Mouse (Mus musculus) inflammation-experienced regulatory T-cells, adult 6 months (primary cell): Measurements from ENCODE around the gene Gm20422. TPM values are rescaled to one million over a fixed set of nuclear protein-coding genes. Genes with fewer than 3 reads are reported as not detected.

ENCODE experiments used
- ATAC-seq: one replicate; pipeline ENCODE4 v1.8.0; 2017
- polyA plus RNA-seq, 3 experiments: library from polyadenylated mRNA; unstranded; fragments of 100-300 nt; shearing (Covaris generic); gene quantifications; one replicate each; pipeline ENCODE4 v1.2.1; 2017

The Gm20422 gene
- 1 to 10 TPM in 2 of 3 experiments, under 1 TPM in 1; 0.96 to 2.6 (median 1.4) TPM for polyA plus RNA-seq

DNA sequence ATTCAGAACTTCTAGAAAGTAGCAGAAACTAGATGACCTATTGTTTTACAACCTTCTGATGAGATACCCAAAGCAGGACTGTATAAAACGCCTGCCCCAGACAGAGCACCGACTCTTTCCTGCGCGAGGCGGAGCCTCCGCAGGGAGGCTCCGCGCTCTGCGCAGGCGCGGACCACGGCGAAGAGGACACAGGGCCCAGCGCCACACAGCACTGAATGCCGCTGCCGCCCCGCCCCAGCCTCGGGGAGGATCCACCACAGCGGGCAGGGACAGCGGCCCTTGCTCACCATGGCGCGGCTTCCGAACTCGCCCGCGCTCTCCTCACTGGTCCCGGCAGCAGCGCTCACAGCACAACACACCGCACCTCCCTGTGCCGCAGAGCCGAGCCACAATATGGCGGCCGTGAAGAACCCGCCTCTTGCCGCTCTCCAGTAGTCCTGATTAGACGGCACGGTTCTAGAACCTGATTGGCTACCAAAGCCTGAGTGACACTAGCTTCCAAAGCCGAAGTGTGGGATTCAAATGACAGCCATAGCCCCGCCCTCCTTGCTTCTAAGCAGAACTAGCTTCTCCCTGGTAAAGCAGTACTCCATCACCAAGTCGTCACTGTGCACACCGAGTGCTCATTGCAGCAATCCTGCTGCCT is at the start of gene Gm20422:
Gm20422 (minus strand) TSS at position 384 of the 646 bp plus-strand sequence.
- peak; percentile 99 for ATAC-seq

DNA sequence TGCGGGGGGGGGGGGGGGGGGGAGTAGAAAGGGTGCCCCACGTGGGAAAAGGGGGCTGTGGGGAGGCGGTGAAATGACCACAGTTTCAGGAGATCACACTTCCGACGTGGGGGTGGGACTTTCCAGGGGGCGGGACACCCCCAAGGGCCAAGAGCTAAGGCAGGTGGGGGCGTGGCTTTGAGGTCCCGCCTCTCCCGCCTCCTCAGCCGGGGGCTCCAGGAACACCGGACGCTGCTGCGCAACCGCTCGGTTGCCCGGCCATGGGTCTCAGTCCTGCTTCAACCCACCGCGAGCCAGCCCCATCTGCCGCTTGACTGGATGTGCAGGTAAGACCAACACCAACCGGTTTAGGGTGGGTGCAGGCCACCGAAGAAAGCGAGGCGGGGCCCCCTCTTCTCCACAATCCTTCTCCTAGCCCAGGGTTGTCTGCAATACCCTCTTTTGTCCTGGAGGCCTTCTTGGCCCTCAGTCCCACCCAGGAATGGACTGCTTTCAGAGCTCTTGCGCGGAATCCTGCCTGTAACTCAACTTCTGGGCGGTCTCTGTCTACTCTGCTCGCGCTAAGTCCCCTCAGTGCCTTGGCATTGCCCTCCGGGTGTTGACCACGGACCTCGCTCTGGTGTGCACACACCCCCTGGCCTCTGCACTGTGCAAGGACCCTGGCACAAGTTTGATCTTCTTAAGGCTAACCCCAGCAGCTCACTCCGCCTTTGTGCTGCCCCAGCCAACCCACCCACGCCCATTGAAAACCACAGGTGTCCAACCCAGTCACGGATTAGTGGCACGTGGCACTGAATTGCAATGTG is 47.9 kb upstream of the Gm20422 start, which contains the start of gene Lpar2:
Lpar2 (plus strand) TSS at position 44 of the 806 bp plus-strand sequence.
- ATAC-seq: peak; percentile 65

DNA sequence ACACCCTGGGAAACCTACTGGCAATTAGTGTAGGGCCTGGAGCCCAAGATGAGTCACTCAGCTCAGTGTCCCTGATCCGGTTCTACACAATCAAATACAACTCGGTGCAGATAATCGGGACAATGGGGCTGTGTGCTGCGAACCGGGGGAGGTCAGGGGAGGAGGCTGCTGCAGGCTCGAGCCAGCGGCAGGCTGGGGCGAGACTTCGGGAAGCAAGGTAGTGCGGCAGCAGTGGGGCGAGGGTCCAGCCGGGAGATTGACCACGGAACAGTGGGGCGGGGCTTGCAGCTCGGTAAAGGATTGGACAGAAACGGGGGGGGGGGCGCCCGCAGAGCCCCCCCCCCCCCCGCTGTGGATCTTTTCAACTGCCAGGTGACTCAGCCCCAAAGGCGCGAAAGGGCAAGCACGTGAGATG is 47.3 kb upstream of the Gm20422 start:
- peak; percentile 31 for ATAC-seq

DNA sequence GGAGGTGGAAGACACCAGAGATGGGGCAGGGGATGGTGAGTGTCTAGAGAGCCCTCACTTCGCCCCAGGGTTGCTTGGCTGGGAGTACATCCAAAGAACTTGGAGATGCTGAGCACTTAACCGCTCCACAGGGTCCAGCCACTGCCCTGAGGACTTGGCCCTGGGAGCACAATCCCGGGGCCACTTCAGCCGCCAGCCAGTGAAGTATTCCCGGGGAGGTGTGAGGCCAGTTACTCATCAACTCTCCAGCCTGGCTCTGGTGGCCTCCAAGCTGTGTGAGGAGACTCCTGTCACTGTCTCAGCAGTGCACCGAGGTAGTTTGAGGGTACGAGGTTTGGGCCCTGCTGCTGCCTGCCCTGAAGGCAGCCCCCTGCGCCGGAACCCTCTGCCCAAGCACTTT is 45.8 kb upstream of the Gm20422 start:
- no peak for ATAC-seq

DNA sequence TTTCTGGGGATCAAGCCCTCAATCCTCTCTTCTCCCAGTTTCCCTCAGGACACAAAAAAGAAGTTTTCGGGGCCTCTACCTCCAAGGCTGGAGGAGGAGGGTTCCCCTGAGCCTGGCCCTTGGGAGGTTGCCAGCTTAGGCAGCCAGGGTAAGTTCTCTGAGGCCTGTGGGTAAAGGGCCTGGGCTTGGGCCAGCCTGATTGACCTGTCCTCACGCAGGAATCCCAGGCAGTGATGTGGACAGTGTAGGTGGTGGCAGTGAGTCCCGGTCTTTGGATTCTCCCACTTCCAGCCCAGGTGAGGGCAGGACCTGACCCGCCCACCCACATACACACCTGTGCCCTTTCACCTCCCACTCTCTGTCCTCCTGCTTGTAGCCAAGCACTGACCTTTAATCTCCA is 40.7 kb upstream of the Gm20422 start:
- no peak for ATAC-seq

DNA sequence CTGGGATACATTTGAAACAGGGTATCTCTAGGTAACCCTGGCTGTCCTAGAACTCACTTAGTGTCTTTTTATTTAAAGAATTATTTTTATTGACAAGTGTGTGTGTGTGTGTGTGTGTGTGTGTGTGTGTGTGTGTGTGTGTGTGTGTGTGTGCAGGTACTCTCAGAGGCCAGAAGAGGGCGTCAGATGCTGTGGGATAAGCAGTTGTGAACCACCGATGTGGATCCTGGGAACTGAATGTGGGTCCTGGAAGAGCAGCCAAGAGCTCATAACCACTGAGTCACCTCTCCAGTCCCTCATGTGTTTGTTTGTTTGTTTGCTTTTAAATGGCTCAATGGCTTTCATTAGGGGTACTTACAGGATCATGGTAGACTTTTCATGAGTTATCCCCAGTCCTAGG is 40.2 kb upstream of the Gm20422 start:
- no peak for ATAC-seq

DNA sequence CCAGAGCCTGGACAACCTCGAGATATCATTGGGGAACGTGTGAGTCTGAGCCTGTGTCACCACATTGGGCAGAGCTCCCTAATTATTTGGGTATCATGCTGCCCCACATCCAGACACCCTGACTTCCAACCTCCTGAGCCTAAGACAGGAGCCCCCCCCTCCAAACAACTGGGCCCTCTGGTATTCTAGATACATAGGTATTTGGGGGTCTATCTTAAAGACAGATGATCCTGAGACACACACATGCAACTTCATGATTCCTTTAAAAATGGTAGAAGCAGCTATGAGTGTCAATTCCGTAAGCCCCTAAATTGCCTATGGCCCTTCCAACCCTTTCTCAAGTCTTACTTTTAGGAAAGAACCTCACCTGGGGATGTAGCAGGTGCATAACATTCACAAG is 35.1 kb upstream of the Gm20422 start:
- ATAC-seq: no peak

DNA sequence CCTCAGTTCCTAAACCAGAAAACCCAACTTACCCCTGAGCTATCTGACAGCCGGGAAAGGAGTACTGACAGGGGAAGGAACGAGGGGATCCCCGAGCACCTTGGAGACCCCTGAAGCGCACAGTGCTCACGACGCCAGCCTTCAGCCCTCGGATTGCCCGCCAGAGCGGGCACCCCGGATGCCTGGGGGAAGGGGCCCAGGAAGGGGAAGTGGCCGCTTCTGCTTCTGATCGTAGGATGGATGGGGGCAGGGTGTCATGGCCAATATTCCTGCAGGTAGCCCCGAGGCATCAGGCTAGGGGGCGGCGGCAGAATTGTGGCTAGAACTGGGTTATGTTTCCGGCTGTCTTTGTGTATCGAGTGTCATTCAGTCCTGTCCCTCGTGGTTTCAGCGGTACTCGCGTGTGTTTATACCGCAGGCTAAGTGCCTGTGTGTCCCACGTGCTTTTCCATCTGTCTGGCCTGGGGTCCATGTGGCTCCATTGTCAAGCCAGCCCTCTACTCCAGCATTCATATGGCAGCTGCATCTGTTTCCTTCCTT is 34.2 kb upstream of the Gm20422 start:
- peak; percentile 64 for ATAC-seq

DNA sequence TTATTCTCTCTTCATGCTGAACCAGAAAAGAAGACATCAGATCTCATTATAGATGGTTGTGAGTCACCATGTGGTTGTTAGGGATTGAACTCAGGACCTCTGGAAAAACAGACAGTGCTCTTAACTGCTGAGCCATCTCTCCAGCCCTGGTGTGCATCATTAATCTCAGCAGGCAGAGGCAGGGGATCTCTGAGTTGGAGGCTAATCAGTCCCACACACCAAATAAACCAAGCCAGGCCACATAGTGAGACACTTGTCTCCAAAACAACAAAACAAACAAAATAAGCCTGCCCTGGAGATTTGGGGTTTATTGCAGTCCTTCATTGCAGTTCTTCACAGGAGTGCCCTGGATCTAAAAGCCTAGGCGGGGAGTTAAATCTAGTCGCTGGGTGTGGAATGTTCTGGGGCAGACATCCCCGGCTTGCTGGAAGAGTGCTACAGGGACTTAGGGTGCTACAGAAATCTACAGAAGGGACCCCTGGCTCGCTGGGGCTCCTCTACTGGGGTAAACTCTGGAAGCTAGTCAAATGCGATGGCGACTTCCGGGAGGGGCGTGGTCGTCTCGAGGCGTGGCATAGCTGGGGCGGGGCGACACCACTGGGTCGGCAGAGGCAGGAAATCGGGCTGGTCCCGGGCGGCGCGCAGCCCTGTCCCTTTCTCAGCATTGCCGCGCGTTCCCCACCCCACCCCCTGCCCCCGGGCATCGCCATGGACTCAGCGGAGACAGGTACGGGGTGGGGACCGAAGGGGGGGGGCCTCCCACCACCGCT is 33.6 kb upstream of the Gm20422 start, which contains the start of gene Gmip:
Gmip (plus strand) TSS at position 586 of the 770 bp plus-strand sequence.
- peak; percentile 94 for ATAC-seq

DNA sequence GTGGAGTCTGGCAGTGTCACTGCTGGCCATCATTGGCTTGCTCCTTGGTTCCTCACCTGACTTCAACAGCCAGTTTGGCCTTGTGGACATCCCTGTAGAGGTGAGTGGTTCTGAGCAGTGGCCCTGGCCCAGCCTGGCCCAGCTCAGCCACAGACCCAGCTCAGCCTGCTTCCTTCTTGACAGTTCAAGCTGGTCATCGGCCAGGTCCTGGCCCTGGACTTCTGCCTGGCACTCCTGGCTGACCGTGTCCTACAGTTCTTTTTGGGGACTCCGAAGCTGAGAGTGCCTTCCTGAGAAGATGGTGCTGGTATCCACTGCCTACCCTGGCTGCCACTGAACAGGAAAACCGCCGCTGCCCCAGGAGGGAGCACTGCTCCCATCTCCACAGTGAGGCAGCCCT is 32.5 kb upstream of the Gm20422 start:
- ATAC-seq: no peak

DNA sequence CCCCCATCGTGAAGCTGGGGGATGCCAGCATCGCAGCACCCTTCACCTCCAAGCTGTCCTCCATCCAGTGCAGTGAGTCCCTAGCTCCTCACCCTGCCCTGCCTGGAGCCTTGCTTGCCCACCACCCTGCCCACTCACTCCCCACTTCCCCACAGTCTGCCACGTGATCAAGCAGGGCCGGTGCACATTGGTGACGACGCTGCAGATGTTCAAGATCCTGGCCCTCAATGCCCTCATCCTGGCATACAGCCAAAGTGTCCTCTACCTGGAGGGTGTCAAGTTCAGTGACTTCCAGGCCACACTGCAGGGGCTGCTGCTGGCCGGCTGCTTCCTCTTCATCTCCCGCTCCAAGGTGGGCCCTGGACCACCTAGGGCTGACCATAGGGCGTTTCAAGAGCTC is 30.8 kb upstream of the Gm20422 start:
- ATAC-seq: no peak

DNA sequence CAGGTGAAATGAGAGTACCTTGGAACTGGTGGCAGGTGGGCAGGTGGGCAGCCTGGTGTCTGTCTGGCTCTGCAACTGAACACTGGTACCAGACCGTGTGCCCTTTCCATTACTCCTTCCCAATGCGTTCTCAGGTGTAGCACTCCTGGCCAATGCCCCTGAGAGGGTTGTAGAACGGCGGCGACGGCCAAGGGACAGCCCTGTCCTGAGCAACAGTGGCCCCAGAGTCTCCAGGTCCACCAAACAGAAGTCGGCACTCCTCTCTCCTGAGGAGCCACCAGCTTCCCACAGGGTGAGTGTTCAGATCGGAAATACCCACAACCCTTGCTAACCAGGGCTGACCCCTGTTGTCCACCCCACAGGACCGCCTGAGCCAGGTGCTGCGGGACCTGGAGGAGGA is 30.4 kb upstream of the Gm20422 start:
- ATAC-seq: no peak

DNA sequence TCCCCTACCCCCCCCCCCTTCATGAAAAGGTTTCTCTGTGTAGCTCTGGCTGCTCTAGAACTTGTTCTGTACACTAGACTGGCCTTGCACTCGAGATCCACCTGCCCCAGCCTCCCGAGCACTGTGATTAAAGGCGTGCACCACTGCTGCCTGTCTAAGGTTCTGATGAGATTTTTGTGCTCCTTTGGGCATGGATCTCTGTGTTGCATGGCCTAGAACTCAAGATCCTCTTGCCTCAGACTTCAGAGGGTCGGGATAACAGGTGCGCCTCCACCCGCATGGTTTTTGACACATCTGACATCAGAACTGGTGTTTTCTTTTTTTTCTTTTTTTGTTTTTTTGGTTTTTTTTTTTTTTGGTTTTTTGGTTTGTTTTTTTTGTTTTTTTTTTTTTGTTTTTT is 29.9 kb upstream of the Gm20422 start:
- ATAC-seq: no peak

DNA sequence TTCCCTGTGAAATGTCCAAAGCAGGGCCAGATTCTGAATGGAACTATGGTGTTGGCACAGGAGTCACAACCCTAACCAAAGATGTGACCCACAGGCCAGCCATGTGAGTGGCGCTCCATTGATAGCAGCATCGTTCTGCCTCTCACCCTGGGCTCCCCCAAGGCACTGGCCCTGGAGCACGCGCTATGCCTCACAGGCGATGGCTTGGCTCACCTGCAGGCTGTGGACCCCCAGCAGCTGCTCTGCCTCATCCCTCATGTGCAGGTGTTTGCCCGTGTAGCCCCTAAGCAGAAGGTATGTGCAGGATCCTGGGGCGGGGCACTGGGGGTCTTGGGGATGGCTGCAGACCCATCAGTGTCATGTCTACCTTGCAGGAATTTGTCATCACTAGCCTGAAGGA is 28.7 kb upstream of the Gm20422 start:
- no peak for ATAC-seq

DNA sequence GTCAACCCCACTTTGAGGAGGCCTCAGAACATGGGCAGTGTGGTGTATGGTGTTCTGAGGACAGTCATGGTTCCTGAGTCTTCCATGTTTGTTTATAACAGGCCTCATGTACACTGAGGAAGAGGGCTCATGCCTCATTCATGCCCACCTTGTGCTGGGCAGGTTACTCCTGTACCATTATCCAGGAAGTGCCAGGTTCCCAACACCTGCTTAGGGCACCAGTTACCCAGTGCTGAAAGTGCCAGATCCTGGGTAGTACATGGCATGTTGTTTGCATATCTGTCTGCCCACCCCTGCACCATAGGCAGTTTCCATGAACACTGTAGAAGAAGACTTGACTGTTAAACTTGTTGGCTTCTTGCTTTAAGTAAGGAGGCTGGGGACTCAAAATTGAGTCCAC is 27.5 kb upstream of the Gm20422 start:
- ATAC-seq: no peak

DNA sequence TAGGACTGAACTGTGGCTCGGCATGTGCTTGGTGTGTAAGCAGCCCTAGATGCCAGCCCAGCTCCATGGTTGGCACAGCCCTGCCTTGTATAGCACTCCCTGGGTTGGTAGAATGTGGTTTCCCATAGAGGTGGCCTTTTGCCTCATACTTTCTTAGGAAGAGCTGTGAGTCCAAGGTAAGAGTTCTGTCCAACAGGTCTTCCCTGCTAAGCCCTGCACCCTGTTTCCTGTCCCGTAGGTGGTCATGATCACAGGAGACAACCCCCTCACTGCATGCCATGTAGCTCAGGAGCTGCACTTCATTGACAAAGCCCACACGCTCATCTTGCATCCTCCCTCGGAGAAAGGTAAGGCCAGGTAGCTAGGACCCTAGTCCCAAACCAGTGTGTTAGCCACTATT is 27.1 kb upstream of the Gm20422 start:
- no peak for ATAC-seq

DNA sequence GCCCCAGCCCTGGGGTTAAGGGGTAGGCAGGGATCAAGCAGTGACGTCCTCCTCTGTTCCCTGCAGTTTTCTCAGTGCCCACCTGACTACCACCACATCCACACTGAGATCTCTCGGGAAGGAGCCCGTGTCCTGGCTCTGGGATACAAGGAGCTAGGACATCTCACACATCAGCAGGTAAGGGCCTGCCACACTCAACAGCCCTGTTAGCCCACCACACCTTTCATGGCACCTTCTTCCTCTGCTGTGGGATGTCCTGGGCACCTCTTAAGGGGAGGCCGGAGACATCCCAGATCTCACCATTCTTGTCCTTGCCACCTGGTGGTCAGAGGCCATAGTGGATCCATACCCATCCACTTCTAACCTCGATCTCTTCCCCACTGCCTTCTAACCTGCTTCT is 25.3 kb upstream of the Gm20422 start:
- ATAC-seq: no peak

DNA sequence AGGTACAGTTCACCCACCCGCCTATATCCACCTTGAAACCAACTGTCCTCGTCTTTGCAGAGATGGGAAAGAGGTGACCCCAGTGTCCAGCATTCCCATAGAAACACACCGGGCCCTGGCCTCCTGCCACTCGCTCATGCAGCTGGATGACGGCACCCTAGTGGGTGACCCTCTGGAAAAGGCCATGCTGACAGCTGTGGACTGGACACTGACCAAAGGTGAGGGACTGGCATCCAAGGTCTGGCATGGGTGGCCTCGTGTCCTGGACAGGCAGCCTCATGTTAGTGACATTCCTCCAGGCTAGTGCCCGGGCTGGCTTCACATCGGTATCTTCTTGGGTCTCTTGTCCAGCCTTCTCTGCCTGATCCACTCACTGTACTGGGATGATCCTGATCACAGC is 24.6 kb upstream of the Gm20422 start:
- no peak for ATAC-seq

DNA sequence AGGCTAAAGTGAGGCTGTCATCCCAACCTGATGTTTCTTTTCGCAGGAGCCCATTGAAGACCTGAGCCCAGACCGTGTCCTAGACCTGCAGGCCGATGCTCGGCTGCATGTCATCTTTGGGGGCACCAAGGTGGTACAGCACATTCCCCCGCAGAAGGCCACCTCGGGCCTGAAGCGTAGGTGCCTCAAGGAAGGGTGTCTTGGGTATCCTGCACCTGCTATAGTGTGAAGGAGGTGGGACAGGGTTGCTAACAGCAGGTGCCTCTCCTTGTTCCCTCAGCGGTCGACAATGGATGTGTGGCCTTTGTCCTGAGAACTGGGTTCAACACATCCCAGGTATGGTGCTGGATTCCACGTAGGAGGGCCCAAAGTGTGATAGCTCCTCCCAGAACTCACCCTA is 23.0 kb upstream of the Gm20422 start:
- ATAC-seq: no peak

DNA sequence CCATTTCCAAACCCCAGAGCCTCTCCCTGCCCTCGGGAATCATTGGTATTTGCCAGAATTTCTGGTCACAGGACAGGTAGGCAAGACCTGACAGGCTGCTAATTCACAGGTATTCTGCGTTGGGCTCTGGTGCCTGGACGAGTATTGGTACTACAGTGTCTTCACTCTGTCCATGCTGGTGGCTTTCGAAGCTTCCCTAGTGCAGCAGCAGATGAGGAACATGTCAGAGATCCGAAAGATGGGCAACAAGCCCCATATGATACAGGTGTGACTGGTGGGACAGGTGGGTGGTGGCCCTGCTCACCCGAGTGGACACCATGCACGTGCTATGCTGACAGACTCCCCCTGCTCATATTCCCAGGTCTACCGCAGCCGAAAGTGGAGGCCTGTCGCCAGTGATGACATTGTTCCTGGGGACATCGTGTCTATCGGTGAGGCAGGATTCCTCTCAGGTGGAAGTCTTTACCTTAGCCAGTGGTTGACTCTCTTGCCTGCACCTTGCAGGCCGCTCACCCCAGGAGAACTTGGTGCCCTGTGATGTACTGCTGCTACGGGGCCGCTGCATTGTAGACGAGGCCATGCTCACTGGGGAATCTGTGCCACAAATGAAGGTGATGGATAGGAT is 22.1 kb upstream of the Gm20422 start:
- ATAC-seq: no peak

DNA sequence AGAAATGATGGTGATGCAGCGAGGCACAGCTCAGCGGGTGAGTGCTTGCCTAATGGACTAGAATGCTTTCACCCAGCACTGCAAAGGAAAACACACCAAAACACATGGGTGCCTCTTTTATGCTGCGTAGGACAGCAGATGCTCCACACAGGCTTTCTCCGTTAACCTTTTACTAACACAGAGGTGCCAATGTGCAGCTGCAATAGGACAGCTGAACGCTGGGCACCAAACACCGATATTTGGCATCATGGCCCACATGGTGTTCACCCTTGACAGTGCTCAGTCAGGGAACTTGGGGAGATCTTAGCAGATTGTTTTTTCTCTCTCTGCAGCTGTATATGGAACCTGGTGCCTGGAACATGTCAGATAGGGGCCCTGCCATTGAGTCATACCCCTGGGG is 20.2 kb upstream of the Gm20422 start:
- ATAC-seq: no peak

DNA sequence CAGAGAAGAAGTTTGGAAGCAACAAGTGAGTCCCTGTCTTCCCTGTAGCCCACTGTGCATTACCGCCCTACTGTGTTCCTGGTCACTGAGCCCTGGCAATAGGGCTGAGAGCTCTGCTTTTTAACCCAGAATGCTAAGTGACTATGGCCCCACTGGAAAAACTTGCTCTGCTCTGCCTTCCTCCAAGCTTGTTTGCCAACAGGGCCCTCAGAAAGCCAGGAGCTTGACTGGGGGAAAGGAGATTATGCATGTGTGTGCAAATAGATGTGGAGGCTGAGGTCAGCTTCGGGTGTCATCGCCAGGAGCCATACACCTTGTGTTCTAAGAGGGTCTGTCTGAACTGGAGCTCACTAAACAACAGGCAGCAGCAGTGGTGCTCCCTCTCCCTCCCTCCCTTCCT is 19.4 kb upstream of the Gm20422 start:
- ATAC-seq: no peak

DNA sequence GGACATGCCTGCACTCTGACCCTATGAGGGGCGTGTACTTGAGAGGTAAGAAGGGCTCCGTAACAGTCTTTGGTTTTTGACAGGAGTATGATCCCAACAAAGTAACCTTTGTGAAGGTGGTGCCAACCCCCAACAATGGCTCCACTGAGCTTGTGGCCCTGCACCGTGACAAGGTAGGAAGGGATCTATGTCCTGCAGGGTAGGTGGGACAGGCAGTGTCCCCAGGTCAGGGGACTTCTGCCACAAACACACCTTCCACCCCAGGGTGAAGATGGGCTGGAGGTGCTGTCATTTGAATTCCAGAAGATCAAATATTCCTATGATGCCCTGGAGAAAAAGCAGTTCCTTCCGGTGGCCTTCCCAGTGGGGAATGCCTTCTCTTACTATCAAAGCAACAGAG is 19.0 kb upstream of the Gm20422 start:
- ATAC-seq: no peak
